9 mouse cellular contexts compared by ENCODE assay signal in the genomic region with DNA sequence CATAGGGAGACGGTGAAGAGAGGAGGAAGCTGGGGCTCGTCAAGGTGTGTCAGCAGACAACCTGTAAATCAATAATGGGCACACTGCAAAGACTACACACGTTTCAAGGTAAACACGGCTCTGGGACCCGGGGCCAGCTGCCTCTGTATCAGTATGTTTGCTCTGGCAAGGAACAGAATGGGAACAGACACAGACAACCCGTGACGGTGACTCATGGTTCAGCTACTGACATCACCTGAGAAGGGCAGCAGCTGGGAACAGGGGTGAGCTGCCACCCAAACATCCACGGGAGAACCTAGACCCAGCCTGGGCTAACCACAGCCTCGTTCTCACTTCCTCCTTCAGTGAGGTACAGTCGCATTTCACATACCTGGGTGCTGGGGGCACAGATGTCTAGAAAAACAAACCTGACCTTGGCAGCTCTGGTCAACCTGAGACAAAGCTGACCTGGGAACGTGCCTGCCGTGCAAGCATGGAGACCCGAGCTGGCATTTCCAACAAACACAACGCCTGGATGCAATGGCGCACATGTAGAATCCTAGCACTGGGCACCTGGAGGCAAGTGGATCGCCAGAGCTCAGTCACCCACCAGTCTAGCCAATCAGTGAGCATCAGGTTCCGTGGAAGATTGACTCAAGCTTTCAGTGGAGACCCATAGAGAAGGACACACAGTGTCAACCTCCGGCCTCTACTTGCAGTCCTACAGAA. TPM values are rescaled to one million over a fixed set of nuclear protein-coding genes. Genes with fewer than 3 reads are reported as not detected.
DNase-seq lines count a peak whose midpoint lies in the region; ATAC-seq lines count a peak whose summit lies in the region.
"Had no signal": no experiment of that assay in that cellular context is flagged by ENCODE, and none has a peak within 500 bp of the region (broad histone marks: within the 10 kb centered on the region; RNA-seq: fewer than 3 reads in every experiment).

No protein-coding gene starts in this region.

- peak overlapping the region; percentile 59 for H3K27ac ChIP-seq in kidney, embryonic 16.5 days (ENCODE audit: low read length)
- no peak overlapping the region for H3K27ac ChIP-seq in midbrain, embryonic 16.5 days (ENCODE audit: low read length)
- H3K27ac ChIP-seq: hindbrain, embryonic 15.5 days had no signal

- WGBS in kidney, embryonic 16.5 days, result 68% methylated on average over 18 of the region's 18 CpGs
- 89% methylated on average over 18 of the region's 18 CpGs for WGBS in midbrain, embryonic 16.5 days

- no peaks in the 10 kb centered on the region for H3K36me3 ChIP-seq in kidney, embryonic 16.5 days (ENCODE audit: insufficient read depth, low read length)
- no peaks in the 10 kb centered on the region for H3K36me3 ChIP-seq in midbrain, embryonic 16.5 days (ENCODE audit: control insufficient read depth, insufficient read depth, low read length)
- H3K36me3 ChIP-seq: hindbrain, embryonic 15.5 days had no signal

- no peaks in the 10 kb centered on the region for H3K4me1 ChIP-seq in kidney, embryonic 16.5 days (ENCODE audit: insufficient read depth, low read length)
- H3K4me1 ChIP-seq in midbrain, embryonic 16.5 days (ENCODE audit: control insufficient read depth, insufficient read depth, low read length), result no peaks in the 10 kb centered on the region
- H3K4me1 ChIP-seq: hindbrain, embryonic 15.5 days had no signal

- no peak overlapping the region for H3K4me3 ChIP-seq in kidney, embryonic 16.5 days (ENCODE audit: low read length)
- no peak overlapping the region for H3K4me3 ChIP-seq in midbrain, embryonic 16.5 days (ENCODE audit: low read depth, low read length)
- H3K4me3 ChIP-seq: hindbrain, embryonic 15.5 days had no signal

- H3K27me3 ChIP-seq in kidney, embryonic 16.5 days (ENCODE audit: insufficient read depth, low read length), result no peaks in the 10 kb centered on the region
- H3K27me3 ChIP-seq in midbrain, embryonic 16.5 days (ENCODE audit: control insufficient read depth, insufficient read depth, low read depth, low read length), result no peaks in the 10 kb centered on the region
- H3K27me3 ChIP-seq: hindbrain, embryonic 15.5 days had no signal

- H3K4me2 ChIP-seq in kidney, embryonic 16.5 days (replicated peaks; ENCODE audit: low read depth, low read length), result no peak overlapping the region
- H3K4me2 ChIP-seq in midbrain, embryonic 16.5 days (ENCODE audit: low read length), result no peak overlapping the region
- H3K4me2 ChIP-seq: hindbrain, embryonic 15.5 days had no signal

- DNase-seq in 3T3-L1 (ENCODE audit: low read depth, low spot score), result peak; percentile 62
- DNase-seq in spleen, adult 18-20 months, result peak; percentile 50 to 70
- no peak for DNase-seq in ovary, postnatal 14 days (ENCODE audit: low spot score)
- DNase-seq in right cerebral cortex, postnatal 36 days (ENCODE audit: low spot score in 2 of 2), result no peak
- DNase-seq: right cerebral cortex, postnatal 25 days had no signal

- no peaks in the 10 kb centered on the region for H3K9me3 ChIP-seq in kidney, embryonic 16.5 days (ENCODE audit: low read length)
- no peaks in the 10 kb centered on the region for H3K9me3 ChIP-seq in midbrain, embryonic 16.5 days (replicated peaks; ENCODE audit: control insufficient read depth, low read length, poor library complexity, severe bottlenecking)
- H3K9me3 ChIP-seq: hindbrain, embryonic 15.5 days had no signal

- ATAC-seq in CD4-positive, CD25-positive, alpha-beta regulatory T cell, adult 4 months, result peak; percentile 66
- ATAC-seq in kidney, embryonic 16.5 days (ENCODE audit: low FRiP score, low TSS enrichment), result peak; percentile 16; the same call in 1 of the 2 replicates
- no peak; the same call in 1 of the 2 replicates for ATAC-seq in midbrain, embryonic 16.5 days

- no peak overlapping the region for H3K9ac ChIP-seq in kidney, embryonic 16.5 days (replicated peaks; ENCODE audit: low read length)
- no peak overlapping the region for H3K9ac ChIP-seq in midbrain, embryonic 16.5 days (ENCODE audit: low read depth, low read length)
- H3K9ac ChIP-seq: hindbrain, embryonic 15.5 days had no signal

RNA-seq across cellular contexts. Expression of gene Rpia, which starts 22.0 kb away (rescaled TPM):
- polyA plus RNA-seq in CD4-positive, CD25-positive, alpha-beta regulatory T cell, adult 4 months (2017; shearing (Covaris generic)), result 1 to 10 TPM; 6.1 to 8.2 TPM
- polyA plus RNA-seq in kidney, embryonic 16.5 days (2015; fragmentation: Nextera tagmentation; extraction: Ambion mirVana), result 2.3 and 3.0 TPM in 2 replicates
- polyA plus RNA-seq in midbrain, embryonic 16.5 days (2015; fragmentation: Nextera tagmentation; extraction: Ambion mirVana), result 2.6 and 2.9 TPM in 2 replicates

RNA-seq across cellular contexts. Expression of gene Eif2ak3, which starts 30.2 kb away (rescaled TPM):
- 1 to 10 TPM; 2.2 to 3.6 TPM for polyA plus RNA-seq in CD4-positive, CD25-positive, alpha-beta regulatory T cell, adult 4 months (2017; shearing (Covaris generic))
- polyA plus RNA-seq in kidney, embryonic 16.5 days (2015; fragmentation: Nextera tagmentation; extraction: Ambion mirVana), result 11.9 and 12.2 TPM in 2 replicates
- 12.5 and 13.4 TPM in 2 replicates for polyA plus RNA-seq in midbrain, embryonic 16.5 days (2015; fragmentation: Nextera tagmentation; extraction: Ambion mirVana)

Comparison
In these comparisons a context has a peak if more than half of its experiments do, and no peak if none do; other contexts are left out.
1. DNase-seq: peak in 3T3-L1 (single experiment) and spleen, adult 18-20 months (2 of 2); none in ovary, postnatal 14 days (single experiment) and right cerebral cortex, postnatal 36 days (0 of 2).